Mouse (Mus musculus) central nervous system, embryonic 18 days (tissue): ENCODE measurements around the gene Prol1. TPM values are rescaled to one million over a fixed set of nuclear protein-coding genes. Genes with fewer than 3 reads are reported as not detected.

Experiments
- polyA plus RNA-seq: library from polyadenylated mRNA; depleted of rRNA; stranded (reverse); fragments of >200 nt; gene quantifications from 2 replicates; pipeline ENCODE4 v1.2.3, GENCODE M21; 2012; rRNA removed

The Prol1 gene
- polyA plus RNA-seq: not detected in 2 replicates

DNA sequence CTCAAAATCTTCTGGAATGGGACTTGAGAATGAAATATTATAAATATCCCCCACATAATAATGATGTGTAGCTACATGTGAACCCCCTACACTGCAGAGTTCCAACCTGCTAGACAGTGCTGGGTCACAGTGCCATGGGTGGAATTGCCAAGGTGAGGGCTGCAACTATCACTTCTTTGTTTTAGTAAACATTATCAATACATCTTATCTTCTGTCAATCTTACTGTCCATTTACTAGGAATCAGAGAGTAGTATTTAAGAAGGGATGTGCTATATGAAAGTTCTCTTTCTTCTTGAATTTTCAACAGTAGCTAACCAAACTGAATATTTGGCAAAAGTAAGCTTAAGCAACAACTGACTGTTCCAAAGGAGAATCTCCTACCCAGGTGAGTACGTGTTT, at the start of gene Prol1:
Prol1 (plus strand) TSS at position 301 of the 400 bp plus-strand sequence.

DNA sequence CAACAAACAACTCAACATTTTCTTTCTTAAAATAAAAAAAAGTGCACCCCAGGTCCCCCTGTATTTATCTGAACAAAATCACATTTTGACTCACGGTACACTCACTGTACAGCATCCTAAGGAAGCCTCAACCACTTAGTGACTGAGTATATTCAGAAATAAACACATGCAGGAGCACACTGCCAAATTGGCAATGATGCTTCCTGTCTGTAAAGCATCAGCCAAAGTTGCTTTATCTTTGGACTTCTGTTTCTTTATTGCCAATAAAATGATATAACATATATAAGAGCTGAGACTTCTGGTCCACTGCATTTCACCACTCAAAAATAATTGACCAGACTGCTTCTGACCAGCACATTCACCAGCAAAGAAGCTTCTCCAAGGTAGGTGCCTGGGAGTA, 48.5 kb upstream of the Prol1 start, which contains the start of gene Gm7714:
Gm7714 (plus strand) TSS at position 301 of the 400 bp plus-strand sequence.

DNA sequence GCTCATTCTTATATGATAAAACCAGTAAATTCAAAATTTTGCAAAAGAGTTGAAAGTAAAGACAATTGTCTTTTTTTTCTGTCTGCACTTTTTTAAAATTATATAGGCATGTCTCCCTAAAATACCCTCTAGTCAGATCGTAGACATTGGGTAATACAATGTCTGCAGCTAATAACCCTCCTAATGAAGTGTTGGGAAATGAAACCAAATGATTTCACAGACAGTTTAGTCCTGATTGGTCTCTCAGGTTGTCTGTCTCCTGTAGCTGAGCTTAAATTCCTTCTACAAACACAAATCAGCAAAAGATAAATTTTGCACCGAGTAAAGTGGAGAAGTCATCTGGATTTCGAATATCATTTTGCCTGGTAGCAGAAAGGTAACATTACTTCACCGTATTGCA, 58.7 kb downstream of the Prol1 start, which contains the start of gene Amtn:
Amtn (plus strand) TSS at position 301 of the 400 bp plus-strand sequence.

Other genes with a start within 250 kb of the Prol1 start
- not detected in 2 replicates for gene Smr2, start 230.8 kb upstream of the Prol1 start, polyA plus RNA-seq
- gene Gm11116, start 205.8 kb upstream of the Prol1 start, polyA plus RNA-seq: not detected in 2 replicates
- not detected in 2 replicates for gene Gm11115, start 163.2 kb upstream of the Prol1 start, polyA plus RNA-seq
- gene Gm7714, start 48.4 kb upstream of the Prol1 start, polyA plus RNA-seq: not detected in 2 replicates
- gene Amtn, start 58.8 kb downstream of the Prol1 start, polyA plus RNA-seq: not detected in 2 replicates
- 0.08 and 0.27 TPM in 2 replicates for gene Ambn, start 138.7 kb downstream of the Prol1 start, polyA plus RNA-seq
- not detected in 2 replicates for gene Enam, start 170.7 kb downstream of the Prol1 start, polyA plus RNA-seq
- 1.0 and 1.8 TPM in 2 replicates for gene Jchain, start 210.6 kb downstream of the Prol1 start, polyA plus RNA-seq
- 27.8 and 31.8 TPM in 2 replicates for gene Utp3, start 237.2 kb downstream of the Prol1 start, polyA plus RNA-seq
- 166 and 170 TPM in 2 replicates for gene Rufy3, start 247.7 kb downstream of the Prol1 start, polyA plus RNA-seq